Mouse (Mus musculus) fibroblast of lung, adult 2 months (primary cell): ENCODE data around the gene Gm10663.
A peak's percentile ranks its signal among the peaks of the same experiment; 100 is the strongest.

ENCODE experiments used
- DNase-seq: peaks from one replicate; pipeline ENCODE4 v3.0.0-alpha.2; 2011; ENCODE audit warnings: low read depth

The Gm10663 gene

DNA sequence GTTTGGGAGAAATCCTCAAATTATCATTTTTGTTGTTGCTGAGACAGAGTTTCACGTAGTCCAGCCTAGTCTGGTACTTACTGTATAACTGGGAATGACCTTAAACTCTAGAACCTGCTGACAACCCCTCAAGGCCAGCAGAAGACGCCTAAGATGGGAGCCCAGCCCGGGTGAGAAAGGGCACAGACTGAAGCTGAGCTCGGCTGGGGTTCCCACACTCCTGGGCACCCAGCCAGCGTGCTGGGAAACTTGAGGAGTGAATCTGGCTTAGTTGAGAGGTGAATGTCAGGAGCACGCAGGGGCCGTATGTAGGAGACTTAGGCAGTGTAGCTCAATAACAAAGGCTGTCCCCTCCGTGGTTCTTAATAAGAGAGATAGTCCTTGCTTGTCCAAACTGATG is 12.9 kb downstream of the Gm10663 start:
- DNase-seq, result no peak

DNA sequence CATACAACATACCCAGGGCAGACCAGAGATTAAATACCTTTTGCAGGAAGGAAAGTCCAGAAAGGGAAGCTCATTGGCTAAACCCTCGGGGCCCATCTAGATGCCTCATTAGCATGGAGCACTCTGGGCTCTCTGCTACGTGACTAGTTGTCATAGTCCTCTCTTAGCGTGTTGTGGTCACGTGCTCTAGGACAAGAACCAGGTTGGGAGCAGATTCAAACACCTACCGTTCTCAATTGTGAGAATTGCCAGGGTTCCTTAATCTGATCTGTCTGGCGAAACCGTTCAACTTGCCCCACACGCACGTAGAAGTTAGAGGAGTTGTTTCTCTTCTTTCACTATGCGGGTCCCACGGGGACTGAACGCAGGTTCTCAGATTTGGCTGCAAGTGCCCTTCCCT is 13.3 kb downstream of the Gm10663 start:
- DNase-seq, result no peak

DNA sequence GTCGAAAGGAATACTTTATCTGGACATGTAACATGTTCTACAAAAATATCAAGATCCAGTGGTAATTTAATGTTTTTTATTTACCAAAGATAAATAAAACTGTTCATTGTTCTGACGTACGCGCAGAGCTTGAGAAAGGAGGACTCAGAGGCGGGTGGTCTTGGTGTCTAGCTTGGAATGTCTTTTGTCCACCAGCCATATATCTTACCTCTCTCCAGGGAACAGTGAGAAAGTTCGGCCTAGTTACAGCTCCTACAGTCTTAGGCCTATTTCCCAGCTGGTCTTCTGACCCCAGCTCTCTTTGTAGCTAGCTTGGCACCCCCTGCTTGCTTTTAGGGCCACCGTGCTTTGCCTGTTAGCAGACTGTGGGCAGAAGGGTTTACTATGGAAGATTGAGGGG is 14.9 kb downstream of the Gm10663 start:
- DNase-seq, result no peak

DNA sequence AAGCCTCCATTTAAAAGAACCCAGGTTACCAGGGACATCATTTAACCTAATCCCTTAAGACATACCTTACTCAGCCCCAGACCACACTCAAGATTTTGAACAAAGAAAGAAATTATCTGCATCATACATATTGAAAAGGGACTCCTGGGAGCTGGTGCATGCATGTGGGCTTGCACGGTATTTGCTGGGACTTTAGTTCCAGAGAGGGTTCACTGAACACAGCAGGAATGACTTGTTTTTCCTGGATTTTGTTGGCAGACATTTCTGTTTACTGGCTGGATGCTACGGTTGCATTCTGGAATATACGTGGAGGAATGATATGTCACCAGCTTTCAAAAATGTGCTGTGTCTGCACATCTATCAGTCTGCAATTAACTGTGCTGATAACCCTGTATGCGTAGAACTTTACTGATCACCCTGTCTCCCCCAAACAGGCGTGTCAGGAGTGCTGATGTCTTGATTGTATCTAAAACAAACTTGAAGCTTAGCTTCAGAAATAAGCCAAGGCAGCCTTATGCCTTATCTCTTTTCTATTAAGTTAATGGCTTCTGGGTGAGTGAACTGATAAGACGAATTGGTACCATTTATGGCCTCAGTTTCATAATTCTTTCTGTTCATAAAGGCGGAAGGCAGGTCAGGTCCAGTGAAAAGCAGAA is 23.1 kb downstream of the Gm10663 start:
- no peak for DNase-seq

DNA sequence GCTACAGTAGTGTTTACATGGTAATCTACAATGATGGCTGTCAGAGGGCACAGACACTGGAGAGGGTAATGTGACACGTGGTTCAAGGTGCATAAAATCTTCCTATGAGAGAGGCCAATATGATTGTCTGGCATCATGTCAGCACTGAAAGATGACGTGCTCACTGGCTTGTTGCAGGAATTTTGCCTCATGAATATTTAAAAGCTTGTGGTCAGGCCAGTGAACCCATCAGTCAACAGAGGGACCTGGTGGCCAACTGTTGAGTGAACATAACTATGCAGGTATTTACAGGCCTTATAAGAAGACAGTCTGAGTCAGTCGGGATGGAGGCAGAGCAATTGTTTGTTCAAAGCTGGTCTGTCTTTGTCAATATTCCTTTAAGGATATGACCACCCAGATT is 24.9 kb downstream of the Gm10663 start:
- DNase-seq, result no peak

DNA sequence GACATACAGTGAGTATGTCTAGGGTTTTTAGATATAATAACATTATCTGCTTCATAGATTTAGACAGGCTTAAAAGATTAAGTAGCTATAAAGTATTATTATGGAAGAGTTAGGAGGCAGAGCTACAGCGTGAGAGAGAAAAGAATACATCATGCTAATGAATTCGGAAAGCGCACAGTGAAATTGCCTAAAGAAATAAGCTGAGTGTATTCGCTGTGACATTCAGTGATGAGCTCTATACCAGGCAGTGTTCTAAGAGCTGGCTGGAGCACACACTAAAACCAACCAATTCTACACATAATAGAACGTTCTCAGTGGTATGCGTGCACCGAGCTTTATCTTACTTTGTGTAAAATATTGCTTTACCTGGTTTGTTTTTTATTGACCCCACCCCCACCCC is 28.8 kb downstream of the Gm10663 start:
- DNase-seq, result no peak

DNA sequence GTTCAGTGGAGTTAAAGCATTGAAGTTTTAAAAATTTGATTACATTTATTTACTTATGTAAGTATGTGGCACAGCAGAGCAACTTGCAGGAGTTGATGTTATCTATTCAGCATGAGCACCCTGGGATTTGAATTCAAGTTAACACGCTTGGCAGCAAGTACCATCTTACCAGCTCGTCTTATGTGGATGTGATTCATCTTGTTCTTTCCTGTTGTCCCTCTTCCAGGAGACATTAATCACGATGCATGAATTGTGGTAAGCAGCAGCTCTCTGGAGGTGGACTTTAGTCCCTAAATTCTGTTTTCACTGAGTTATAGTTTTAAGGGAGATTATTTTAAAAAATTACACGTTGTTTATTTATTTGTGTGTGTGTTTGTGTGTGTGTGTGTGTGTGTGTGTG is 29.2 kb downstream of the Gm10663 start:
- DNase-seq, result no peak

DNA sequence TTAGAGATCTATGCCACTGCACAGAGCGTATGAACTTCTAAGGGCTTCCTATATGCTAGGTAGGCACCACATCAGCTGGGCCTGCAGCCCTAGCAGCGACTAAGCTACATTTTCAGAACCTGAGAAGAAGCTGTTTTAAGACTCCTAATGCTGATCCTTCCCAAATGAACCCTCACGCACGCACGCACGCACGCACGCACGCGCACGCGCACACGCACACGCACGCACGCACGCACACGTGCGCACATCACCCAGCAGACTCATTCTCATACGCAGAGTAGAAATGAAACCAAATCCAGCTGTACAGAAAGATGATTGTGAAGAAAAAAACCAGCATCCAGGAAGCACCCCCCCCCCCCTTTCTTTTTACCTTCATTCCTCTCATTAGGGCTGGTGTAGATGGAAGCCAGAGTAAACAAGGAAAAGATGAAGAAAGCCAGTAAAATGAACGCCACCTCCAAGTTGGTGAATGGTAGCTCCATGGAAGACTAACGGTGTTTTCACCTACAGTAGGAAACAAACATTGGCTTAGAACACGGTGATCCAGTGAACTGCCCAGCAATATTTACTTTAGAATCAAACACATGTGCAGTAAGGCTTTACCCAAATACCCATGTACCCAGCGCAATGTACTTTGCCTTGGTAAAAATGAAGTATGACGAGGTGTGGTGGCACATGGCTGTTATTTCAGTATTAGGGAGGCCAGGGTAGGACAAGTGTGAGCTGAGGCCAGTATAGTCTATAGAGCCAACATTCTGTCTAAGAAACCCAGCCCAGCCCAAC is 33.3 kb downstream of the Gm10663 start:
- no peak for DNase-seq

DNA sequence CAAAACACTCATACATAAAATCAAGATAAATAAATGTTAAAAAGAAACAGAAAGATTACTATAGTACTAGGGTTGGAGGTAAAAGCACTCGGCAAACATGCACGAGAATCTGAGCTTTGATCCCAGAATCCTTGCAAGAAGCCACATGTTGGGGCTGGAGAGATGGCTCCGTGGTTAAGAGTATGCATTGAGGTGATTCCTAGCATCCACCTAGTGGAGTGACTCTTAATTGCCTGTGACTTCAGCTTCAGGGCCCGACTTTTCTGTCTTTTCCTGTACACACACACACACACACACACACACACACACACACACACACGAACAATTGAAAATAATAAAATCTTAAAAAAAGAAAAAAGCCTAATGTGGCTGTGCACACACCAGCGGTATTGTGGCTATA is 34.1 kb downstream of the Gm10663 start:
- no peak for DNase-seq

DNA sequence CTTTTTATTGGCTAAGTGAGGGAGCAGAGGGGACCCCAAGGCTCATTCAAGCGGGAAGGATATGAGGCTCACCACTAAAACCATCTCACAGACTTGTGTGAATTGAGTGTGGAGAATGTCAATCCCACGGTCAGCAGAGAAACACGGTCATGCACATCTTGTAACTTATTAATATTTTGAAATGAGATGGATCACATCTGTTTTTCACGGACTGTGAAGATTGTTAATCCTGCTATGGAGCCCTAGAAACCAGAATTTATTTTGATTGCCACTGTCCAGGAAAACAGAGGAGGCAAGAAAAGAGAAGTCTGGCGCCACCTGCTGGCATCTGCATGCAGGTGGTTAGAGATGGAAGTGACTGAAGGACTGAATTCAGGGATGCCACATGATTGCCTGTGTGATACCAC is 35.5 kb downstream of the Gm10663 start:
- peak; percentile 20 for DNase-seq

DNA sequence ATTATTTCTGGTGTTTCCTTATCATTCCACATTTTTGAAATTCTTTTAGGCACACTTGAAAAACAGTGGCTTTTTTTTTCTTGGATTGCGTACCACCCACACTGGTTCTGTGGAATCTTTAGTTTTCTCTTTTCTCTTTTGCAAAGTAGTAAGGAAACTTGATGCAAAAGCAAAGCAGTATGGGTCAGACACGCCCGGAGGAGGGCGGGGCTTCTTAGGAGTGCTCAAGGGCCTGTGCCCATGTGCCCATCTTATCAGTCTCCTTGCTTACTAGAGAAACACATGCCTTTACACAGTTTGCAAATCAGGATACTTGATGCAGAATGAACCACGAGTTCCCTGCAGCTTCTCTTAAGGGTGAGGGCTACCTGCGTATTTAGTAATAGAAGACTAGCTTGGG is 37.3 kb downstream of the Gm10663 start:
- DNase-seq, result no peak

DNA sequence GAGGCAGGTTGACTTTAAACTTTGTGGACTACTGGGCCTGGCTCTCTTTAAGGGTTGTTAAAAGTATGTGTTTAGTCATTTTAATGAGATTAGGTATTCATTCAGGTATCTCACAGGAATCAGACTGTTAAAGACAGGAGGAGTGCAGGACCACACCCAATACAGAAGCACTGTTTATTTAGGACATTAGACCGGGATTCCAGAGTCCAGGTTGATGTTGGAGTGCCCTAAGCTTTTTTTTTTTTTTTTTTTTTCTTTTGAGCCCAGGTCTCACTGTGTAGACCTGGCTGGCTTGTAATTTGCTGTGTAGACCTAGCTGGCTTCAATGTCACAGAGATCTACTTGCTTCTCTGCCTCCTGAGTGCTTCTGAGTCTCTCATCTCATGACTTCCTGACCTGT is 51.2 kb downstream of the Gm10663 start:
- DNase-seq, result no peak

DNA sequence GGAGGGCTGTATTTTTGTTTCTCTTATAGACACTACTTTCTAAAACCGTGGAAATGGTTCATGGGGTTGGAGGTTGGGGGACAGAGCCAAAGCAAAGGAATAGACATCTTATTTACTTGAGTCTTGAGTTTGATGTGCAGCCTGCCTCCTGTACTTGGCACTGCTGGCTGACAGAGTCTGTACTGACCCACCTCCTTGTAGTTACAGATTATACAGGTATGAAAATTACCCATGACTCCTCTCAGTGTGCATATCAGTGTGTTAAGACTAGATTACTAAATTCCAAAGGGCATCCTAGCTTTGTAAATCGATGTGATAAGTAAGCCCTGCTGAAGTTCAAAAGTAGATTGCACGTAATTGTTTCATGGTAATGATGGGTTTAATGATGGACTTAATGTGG is 51.6 kb downstream of the Gm10663 start:
- DNase-seq, result no peak
